Mouse (Mus musculus) heart, embryonic 15.5 days (tissue): ENCODE results near the gene Runx3. TPM values are rescaled to one million over a fixed set of nuclear protein-coding genes. Genes with fewer than 3 reads are reported as not detected.

ENCODE experiments used
- ATAC-seq: fragments of 200-750 bp; cut with Nextera tagmentation; replicated peaks from 2 replicates; pipeline ENCODE4 v1.8.0; 2017; ENCODE audit warnings: low read depth, moderate TSS enrichment; ENCODE audit not compliant: insufficient number of reproducible peaks, insufficient read depth, low FRiP score
- H3K27ac ChIP-seq: fragments of 300-500 bp; sonication (generic); 2 replicates; pipeline ENCODE4 v1.5.1; 2015; ENCODE audit warnings: mild to moderate bottlenecking, inconsistent platforms
- H3K27me3 ChIP-seq: fragments of 300-500 bp; sonication (generic); 2 replicates; pipeline ENCODE4 v1.6.1; 2015; ENCODE audit warnings: inconsistent platforms
- H3K36me3 ChIP-seq: fragments of 300-500 bp; sonication (generic); 2 replicates; pipeline ENCODE4 v1.6.1; 2015; ENCODE audit warnings: mild to moderate bottlenecking, inconsistent platforms
- H3K4me1 ChIP-seq: fragments of 300-500 bp; sonication (generic); replicated peaks from 2 replicates; pipeline ENCODE4 v1.6.1; 2015; ENCODE audit warnings: inconsistent platforms
- H3K4me2 ChIP-seq: fragments of 300-500 bp; sonication (generic); 2 replicates; pipeline ENCODE4 v1.6.1; 2015; ENCODE audit warnings: inconsistent platforms, mild to moderate bottlenecking, moderate library complexity
- H3K4me3 ChIP-seq: fragments of 300-500 bp; sonication (generic); 2 replicates; pipeline ENCODE4 v1.5.1; 2015; ENCODE audit warnings: mild to moderate bottlenecking, inconsistent platforms
- H3K9ac ChIP-seq: fragments of 300-500 bp; sonication (generic); 2 replicates; pipeline ENCODE4 v1.6.1; 2015; ENCODE audit warnings: mild to moderate bottlenecking, inconsistent platforms
- H3K9me3 ChIP-seq: fragments of 300-500 bp; sonication (generic); replicated peaks from 2 replicates; pipeline ENCODE4 v1.6.1; 2016; ENCODE audit warnings: inconsistent platforms
- WGBS: fragments of 180-500 bp; shearing (Covaris S2); methylation state at CpG from one replicate; pipeline ENCODE4 v1.1.7; 2015; ENCODE audit warnings: mixed read lengths; 5-methylcytosine and 5-hydroxymethylcytosine counted together
- polyA plus RNA-seq: library from polyadenylated mRNA; unstranded; fragments of >200 nt; fragmentation: Nextera tagmentation; extraction: Ambion mirVana; gene quantifications from 2 replicates; pipeline ENCODE4 v1.2.1, GENCODE M21; 2015

Runx3 gene
- polyA plus RNA-seq, 1 experiment from 2014 or later = 0.14 TPM

DNA sequence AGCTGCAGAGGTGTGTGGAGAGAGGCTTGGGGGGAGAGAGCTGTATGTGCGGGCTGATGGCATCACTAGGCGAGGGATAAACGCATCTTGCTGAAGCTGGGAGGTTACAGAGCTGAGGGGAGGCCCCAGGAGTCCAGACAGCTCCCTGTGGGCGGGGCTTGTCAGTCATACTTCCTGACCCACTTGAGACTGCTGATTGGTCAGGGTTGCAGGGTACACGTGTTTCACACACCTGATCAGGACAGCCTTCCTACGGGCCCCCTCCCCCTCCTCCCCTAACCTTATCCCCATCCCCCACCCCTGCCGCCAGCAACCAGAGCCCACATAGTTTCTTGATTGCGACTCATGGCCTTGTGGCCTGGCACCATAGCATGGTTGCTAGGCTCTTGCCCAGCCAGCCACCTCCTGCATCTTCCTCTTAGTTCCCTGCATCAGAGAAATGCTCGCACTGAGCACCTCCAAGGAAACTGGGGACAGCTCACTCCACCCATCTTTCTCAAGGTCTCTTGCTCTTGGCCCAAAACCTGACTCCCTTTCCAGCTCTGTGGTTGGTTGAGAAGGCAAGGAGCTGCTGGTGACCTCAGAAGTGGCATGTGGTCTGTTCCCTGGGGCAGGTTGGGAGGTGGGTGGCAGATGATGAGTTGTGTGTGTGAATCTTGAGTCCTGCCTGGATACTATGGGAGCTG is 38.4 kb downstream of the Runx3 start:
- Histone ChIP-seq H3K36me3 (no peaks in the 10 kb centered on the region), H3K4me2 (no peak overlapping the region), H3K4me1 (peaks cover 22% of the 10 kb centered on the region), H3K9me3 (no peaks in the 10 kb centered on the region), H3K4me3 (no peak overlapping the region), H3K9ac (no peak overlapping the region), H3K27ac (no peak overlapping the region), H3K27me3 (peaks cover 69% of the 10 kb centered on the region)
- 14% methylated on average over 9 of the region's 9 CpGs for WGBS
- 0 out of 2 replicates have a peak, but pooled peaks have one; percentile 26 for ATAC-seq

DNA sequence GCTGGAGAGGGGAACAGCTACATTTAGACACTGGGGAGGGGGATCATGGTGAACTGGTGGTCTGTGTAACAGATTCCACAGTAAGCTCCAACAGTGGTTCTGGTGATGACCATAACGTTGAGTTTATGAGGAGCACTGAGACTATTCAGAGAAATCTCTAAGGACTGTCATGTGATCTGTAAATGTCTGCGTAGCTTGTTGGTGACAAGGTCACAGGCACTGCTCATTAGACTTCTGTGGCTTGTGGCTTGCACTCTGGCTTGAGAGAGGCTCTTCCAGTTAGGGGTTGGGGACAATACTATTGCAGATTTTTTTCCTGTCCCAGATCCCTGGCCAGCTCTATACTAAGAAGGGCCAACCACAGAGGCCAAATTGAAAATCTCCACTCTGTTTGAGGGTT is 39.2 kb downstream of the Runx3 start:
- peaks cover 70% of the 10 kb centered on the region for H3K27me3 ChIP-seq
- 44% methylated on average over 2 of the region's 2 CpGs for WGBS
- H3K4me2 ChIP-seq = no peak overlapping the region
- no peaks in the 10 kb centered on the region for H3K9me3 ChIP-seq
- ATAC-seq = no peak
- no peak overlapping the region for H3K9ac ChIP-seq
- no peak overlapping the region for H3K4me3 ChIP-seq
- no peak overlapping the region for H3K27ac ChIP-seq
- H3K36me3 ChIP-seq = no peaks in the 10 kb centered on the region
- H3K4me1 ChIP-seq = peaks cover 22% of the 10 kb centered on the region

DNA sequence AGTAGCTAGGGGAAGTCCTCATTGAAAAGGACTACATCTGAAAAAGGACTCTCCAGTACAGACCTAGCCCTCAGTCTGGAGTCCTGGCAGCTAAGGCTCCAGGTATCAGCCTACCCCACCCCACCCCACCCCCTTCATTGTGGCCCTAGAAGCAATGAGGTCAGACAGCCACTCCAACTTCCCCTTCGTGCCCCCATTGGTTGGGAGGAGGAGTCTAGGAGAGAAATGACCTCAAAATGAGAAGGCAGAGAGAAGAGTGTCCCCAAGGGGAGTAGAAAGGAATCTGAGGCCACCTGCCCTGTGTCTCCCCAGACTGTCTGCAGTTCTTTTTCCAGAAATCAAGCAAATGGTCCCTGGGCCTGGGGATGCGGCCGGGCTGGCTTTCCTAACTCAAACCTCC is 39.7 kb downstream of the Runx3 start:
- ATAC-seq = no peak
- Histone ChIP-seq H3K36me3 (no peaks in the 10 kb centered on the region), H3K27me3 (peaks cover 70% of the 10 kb centered on the region), H3K9me3 (no peaks in the 10 kb centered on the region), H3K9ac (no peak overlapping the region), H3K27ac (no peak overlapping the region), H3K4me2 (no peak overlapping the region), H3K4me1 (peaks cover 22% of the 10 kb centered on the region), H3K4me3 (no peak overlapping the region)
- 79% methylated on average over 3 of the region's 3 CpGs for WGBS

DNA sequence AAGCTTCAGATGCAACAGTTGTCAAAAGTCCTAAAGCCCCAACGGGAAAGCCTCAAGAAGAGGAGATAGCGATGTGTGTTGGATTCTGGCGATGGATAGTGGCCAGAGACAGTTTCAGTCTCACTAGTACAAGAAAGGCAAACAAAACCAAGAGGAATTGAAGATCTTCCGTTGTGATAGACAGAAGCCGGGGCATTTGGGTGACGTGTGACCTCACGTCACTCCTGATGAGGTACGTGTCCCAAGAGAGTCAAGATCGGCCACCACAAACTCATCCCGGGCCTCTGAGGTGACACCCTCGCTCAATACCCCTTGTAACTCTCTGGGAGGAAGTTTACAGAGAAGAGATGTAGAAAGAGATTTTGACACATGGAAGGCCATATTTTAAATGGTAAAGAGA is 41.0 kb downstream of the Runx3 start:
- Histone ChIP-seq H3K27me3 (peaks cover 70% of the 10 kb centered on the region), H3K9me3 (no peaks in the 10 kb centered on the region), H3K4me2 (no peak overlapping the region), H3K27ac (no peak overlapping the region), H3K36me3 (no peaks in the 10 kb centered on the region), H3K4me1 (peaks cover 26% of the 10 kb centered on the region), H3K4me3 (no peak overlapping the region), H3K9ac (no peak overlapping the region)
- no peak for ATAC-seq
- WGBS = 81% methylated on average over 11 of the region's 11 CpGs

DNA sequence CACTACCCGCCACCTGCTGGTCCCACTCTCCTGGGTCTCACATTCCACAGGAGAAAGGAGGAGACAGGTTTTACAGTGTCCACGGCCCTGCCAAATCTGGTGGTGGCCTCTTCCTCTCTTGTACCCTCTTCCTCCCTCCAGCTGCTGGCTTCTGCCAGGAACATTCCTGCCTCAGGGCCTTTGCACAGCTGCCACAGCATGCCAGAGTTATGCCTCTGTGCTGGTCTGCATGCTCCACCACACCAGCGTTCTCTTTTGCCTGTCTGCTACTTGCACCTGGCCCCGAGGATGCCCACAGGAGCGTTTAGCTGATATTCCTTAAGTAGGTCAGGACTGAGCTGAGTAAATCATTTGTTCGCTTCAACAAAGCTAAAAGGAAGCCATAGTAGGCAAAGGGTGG is 45.3 kb downstream of the Runx3 start:
- Histone ChIP-seq H3K27me3 (peaks cover 64% of the 10 kb centered on the region), H3K4me2 (no peak overlapping the region)
- WGBS = 65% methylated on average over 6 of the region's 6 CpGs

DNA sequence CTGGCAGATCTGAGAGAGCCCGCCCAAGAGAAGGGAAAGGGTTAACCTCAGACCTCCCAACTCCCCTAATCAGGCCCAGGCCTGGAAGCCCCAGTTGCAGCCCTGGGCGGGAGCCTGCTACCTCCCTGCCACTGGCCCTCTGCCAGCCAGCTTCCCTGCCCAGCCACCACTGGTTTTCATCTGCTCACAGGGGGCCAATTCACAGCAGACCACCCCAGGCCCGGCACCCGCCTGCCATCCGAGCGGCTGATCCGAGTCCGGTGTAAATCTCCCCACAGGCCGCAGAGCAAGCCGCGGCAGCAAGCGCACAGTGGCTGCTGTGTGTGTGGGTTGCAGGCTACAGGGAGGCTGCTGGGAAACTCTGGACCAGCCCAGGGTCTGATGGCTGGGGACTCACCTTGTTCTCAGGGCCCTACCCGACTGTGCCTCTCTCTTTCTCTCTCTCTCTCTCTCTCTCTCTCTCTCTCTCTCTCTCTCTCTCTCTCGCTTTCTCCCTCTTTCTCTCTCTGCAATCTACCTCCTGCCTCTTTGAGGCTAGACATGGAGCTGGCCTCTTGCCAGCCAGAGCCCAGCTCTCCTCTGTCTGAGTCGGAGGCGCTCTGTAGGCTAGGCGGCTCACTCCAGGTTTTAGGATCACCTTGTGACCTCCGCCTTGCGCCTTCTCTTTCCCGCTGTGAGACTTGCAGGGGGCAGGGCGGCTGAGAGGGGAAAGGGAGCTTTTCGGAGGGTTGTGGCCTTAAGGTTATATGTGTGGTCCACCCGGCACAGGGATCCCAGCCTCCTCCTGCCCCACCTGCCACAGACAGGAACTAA is 46.2 kb downstream of the Runx3 start:
- no peaks in the 10 kb centered on the region for H3K36me3 ChIP-seq
- H3K9me3 ChIP-seq = no peaks in the 10 kb centered on the region
- H3K4me3 ChIP-seq = peak overlapping the region; percentile 20; the same call in 1 of the 2 replicates
- H3K27ac ChIP-seq = no peak overlapping the region
- H3K27me3 ChIP-seq = peaks cover 72% of the 10 kb centered on the region
- no peak overlapping the region for H3K9ac ChIP-seq
- WGBS = 7% methylated on average over 23 of the region's 23 CpGs
- ATAC-seq = no peak; the same call in 1 of the 2 replicates
- H3K4me2 ChIP-seq = peak overlapping the region; percentile 47
- peaks cover 19% of the 10 kb centered on the region for H3K4me1 ChIP-seq

More for the DNA sequence above, 45.3 kb downstream of the Runx3 start:
- Histone ChIP-seq H3K36me3 (no peaks in the 10 kb centered on the region), H3K4me1 (peaks cover 23% of the 10 kb centered on the region), H3K9ac (no peak overlapping the region), H3K9me3 (no peaks in the 10 kb centered on the region), H3K27ac (no peak overlapping the region), H3K4me3 (no peak overlapping the region)
- ATAC-seq = no peak

DNA sequence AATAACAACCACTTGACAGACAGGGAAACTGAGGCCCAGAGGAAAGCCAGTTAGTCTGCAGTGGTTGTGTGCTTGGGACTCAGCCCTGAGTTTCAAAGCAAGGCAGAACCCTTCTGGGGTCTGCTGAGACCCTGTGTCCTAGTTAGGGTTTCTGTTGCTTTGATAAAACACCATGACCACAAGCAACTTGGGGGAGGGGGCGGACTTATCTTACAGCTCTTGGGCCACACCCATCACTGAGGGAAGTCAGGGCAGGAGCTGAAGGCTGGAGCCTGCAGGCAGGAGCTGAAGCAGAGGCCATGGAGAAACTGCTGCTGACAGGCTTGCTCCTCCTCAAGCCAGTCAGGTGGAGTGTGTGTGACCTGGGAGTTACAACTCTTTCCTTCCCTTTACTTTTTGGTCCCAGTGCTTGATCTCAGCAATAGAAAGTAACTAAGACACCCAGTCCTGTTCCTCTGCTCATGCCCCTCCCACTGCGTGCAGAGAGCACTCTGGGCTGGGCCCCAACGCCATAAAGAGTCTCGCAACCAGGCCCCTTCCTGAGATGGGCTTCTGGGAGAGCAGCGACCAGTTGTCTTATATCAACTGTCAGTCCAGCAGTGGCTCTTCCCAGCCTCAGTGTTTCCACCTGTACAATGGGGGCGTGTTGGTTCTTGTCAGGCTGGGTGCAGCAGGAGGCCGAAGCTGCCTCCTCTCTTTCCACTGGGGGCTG is 47.5 kb downstream of the Runx3 start:
- ATAC-seq = no peak
- H3K4me2 ChIP-seq = no peak overlapping the region
- 68% methylated on average over 7 of the region's 7 CpGs for WGBS
- no peak overlapping the region for H3K27ac ChIP-seq
- H3K27me3 ChIP-seq = peaks cover 85% of the 10 kb centered on the region
- peaks cover 15% of the 10 kb centered on the region for H3K4me1 ChIP-seq
- no peak overlapping the region for H3K4me3 ChIP-seq
- H3K36me3 ChIP-seq = no peaks in the 10 kb centered on the region
- H3K9ac ChIP-seq = no peak overlapping the region
- H3K9me3 ChIP-seq = no peaks in the 10 kb centered on the region

DNA sequence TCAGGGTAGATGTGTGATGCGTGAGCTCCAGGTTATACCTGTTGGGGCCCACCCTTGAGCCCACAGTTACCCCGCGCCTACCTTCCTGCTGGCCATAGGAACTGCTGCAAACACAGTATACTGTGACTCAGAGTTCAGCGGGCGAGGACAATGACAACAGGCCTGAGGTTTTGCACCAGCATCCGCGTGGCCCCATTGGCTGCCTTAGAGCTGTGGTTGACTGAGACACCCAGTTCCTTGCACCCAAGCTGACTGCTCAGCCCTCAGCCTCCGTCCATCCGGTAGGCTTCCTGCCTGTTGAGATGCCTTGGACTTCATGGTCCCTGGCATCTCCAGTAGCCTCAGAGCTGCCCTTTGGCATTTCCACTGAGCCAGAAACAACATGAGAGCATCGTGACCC is 48.6 kb downstream of the Runx3 start:
- Histone ChIP-seq H3K9ac (no peak overlapping the region), H3K4me3 (no peak overlapping the region), H3K4me1 (peaks cover 15% of the 10 kb centered on the region), H3K9me3 (no peaks in the 10 kb centered on the region), H3K27me3 (peaks cover 90% of the 10 kb centered on the region), H3K4me2 (no peak overlapping the region), H3K36me3 (no peaks in the 10 kb centered on the region), H3K27ac (no peak overlapping the region)
- 76% methylated on average over 10 of the region's 10 CpGs for WGBS
- ATAC-seq = no peak

DNA sequence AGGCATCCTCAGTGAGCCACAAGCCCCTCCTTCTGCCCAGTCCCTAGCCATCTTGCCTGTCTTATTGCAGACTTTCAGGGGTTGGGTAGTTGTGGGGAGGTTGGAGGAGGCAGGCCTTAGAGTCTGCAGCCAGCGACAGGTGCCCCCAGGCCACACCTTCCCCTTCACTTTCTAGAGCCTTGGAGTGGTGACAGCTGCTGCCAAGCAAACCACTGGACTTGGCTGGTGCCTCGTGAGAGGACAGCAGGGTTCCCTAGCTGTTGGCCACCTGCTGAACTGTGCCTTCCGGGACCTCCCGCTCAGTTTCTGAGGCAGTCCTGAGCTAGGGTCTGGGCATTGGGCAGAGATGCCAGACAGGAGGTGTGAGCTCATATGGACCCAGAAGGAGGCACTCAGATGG is 49.0 kb downstream of the Runx3 start:
- ATAC-seq = no peak
- Histone ChIP-seq H3K4me3 (no peak overlapping the region), H3K27ac (no peak overlapping the region), H3K36me3 (no peaks in the 10 kb centered on the region), H3K4me2 (no peak overlapping the region), H3K9ac (no peak overlapping the region), H3K27me3 (peaks cover 90% of the 10 kb centered on the region), H3K4me1 (peaks cover 15% of the 10 kb centered on the region), H3K9me3 (no peaks in the 10 kb centered on the region)
- 52% methylated on average over 4 of the region's 4 CpGs for WGBS

DNA sequence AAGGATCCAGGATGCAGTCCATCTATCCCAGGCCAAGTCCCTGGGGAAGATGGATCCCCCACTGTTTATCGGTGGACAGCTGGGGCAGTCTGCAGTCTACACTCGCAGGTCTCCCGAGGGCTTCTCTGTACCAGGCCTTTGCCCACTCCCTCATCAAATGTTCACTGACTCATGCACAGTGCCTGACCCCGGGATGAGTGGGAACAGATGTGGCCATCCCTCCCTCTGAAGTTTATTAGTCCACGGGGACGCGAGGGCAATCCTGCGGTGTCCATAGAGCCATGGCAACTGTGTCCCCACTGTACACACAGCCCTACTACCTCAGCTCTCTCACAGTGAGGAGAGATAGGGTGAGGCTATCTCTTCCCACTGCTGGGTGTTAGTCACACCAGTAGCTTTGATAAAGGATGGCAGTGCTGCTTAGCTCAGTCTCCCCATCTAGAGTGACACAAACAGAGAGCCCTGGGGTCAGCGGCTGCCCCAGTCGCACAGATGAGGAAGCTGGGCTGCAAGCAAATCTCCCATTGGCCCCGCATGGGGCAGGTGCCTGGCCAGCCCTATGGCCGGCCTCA is 50.9 kb downstream of the Runx3 start:
- no peak overlapping the region for H3K27ac ChIP-seq
- no peak for ATAC-seq
- H3K27me3 ChIP-seq = peaks cover 85% of the 10 kb centered on the region
- 62% methylated on average over 12 of the region's 12 CpGs for WGBS
- H3K4me3 ChIP-seq = no peak overlapping the region
- H3K36me3 ChIP-seq = no peaks in the 10 kb centered on the region
- no peak overlapping the region for H3K9ac ChIP-seq
- no peak overlapping the region for H3K4me2 ChIP-seq
- H3K4me1 ChIP-seq = peaks cover 23% of the 10 kb centered on the region
- no peaks in the 10 kb centered on the region for H3K9me3 ChIP-seq
